Mouse (Mus musculus) embryonic fibroblast, embryonic 13.5 days (primary cell): ENCODE measurements around the gene Tspyl1.
A peak's percentile ranks its signal among the peaks of the same experiment; 100 is the strongest.

ENCODE experiments used
- CTCF ChIP-seq: IDR thresholded peaks from 2 replicates; pipeline ENCODE4 v1.5.1; 2011; ENCODE audit warnings: mild to moderate bottlenecking, control low read depth, low read length, moderate library complexity, borderline replicate concordance; ENCODE audit not compliant: insufficient read depth
- POLR2A ChIP-seq: IDR thresholded peaks from 2 replicates; pipeline ENCODE4 v1.6.1; 2011; ENCODE audit warnings: low read depth, mild to moderate bottlenecking, control low read depth, low read length, moderate library complexity

GRCm38 (mm10) chr10:34281962-34282388 is at the start of gene Tspyl1:
- TF ChIP-seq CTCF (no peak), POLR2A (peak; percentile 66)
